In genomic region chr10:8955499-8956211, GRCm38 (mm10) we compare ENCODE assay signal across 9 mouse cellular contexts.
DNase-seq lines count a peak whose midpoint lies in the region; ATAC-seq and TF ChIP-seq lines count a peak whose summit lies in the region.
"Had no signal": no experiment of that assay in that cellular context is flagged by ENCODE, and none has a peak within 500 bp of the region (broad histone marks: within the 10 kb centered on the region; RNA-seq: fewer than 3 reads in every experiment).

No protein-coding gene starts in this region.

- no peak for TF ChIP-seq POLR2A in kidney, adult 2 months (IDR thresholded peaks at IDR 0.05; ENCODE audit: low read depth, low read length)

- H3K27me3 ChIP-seq in kidney, postnatal 0 days (ENCODE audit: insufficient read depth, low read length) = no peaks in the 10 kb centered on the region
- H3K27me3 ChIP-seq in kidney, adult 2 months (replicated peaks; ENCODE audit: control insufficient read depth, insufficient read depth, low read length) = no peaks in the 10 kb centered on the region
- no peaks in the 10 kb centered on the region for H3K27me3 ChIP-seq in limb, embryonic 12.5 days

- H3K4me2 ChIP-seq in kidney, postnatal 0 days (ENCODE audit: low read length) = no peak overlapping the region
- no peak overlapping the region for H3K4me2 ChIP-seq in limb, embryonic 12.5 days

- H3K36me3 ChIP-seq in kidney, postnatal 0 days (ENCODE audit: insufficient read depth, low read length) = no peaks in the 10 kb centered on the region
- H3K36me3 ChIP-seq in kidney, adult 2 months (ENCODE audit: control insufficient read depth, insufficient read depth, low read length) = no peaks in the 10 kb centered on the region
- H3K36me3 ChIP-seq in limb, embryonic 12.5 days = no peaks in the 10 kb centered on the region

- no peak for TF ChIP-seq CTCF in kidney, postnatal 0 days (IDR thresholded peaks at IDR 0.05; ENCODE audit: low read depth)
- TF ChIP-seq CTCF in kidney, adult 2 months (conservative IDR thresholded peaks at IDR 0.05; ENCODE audit: insufficient read depth, insufficient read length, low read depth, low read length) = no peak

- 0 out of 2 replicates have a peak, but pooled peaks cover 5% of the 10 kb centered on the region for H3K4me1 ChIP-seq in kidney, postnatal 0 days (replicated peaks; ENCODE audit: insufficient read depth, low read length)
- H3K4me1 ChIP-seq in kidney, adult 2 months (ENCODE audit: control insufficient read depth, insufficient read depth, low read length) = 0 out of 2 replicates have a peak, but pooled peaks cover 2% of the 10 kb centered on the region
- H3K4me1 ChIP-seq in limb, embryonic 12.5 days (replicated peaks) = peaks cover 37% of the 10 kb centered on the region

- WGBS in kidney, postnatal 0 days = 15% methylated on average over 6 of the region's 6 CpGs
- 37% methylated on average over 6 of the region's 6 CpGs for WGBS in kidney, adult 2 months
- WGBS in limb, embryonic 12.5 days = 33% methylated on average over 6 of the region's 6 CpGs

- peak; percentile 85 for ATAC-seq in kidney, postnatal 0 days (replicated peaks; ENCODE audit: low FRiP score, low read depth)
- peak; percentile 44; the same call in 1 of the 2 replicates for ATAC-seq in limb, embryonic 12.5 days (ENCODE audit: insufficient number of reproducible peaks, insufficient read depth, low FRiP score, low TSS enrichment, low read depth)

- no peaks in the 10 kb centered on the region for H3K9me3 ChIP-seq in kidney, postnatal 0 days (replicated peaks; ENCODE audit: low read length)
- no peaks in the 10 kb centered on the region for H3K9me3 ChIP-seq in limb, embryonic 12.5 days

- peak; percentile 81 for DNase-seq in kidney, postnatal 0 days (ENCODE audit: low spot score)
- no peak for DNase-seq in kidney, adult 2 months
- peak; percentile 41 for DNase-seq in Muller cell, postnatal 12 days (ENCODE audit: inconsistent ontology term)
- peak; percentile 46 to 63 for DNase-seq in cerebellum, postnatal 25 days
- no peak for DNase-seq in frontal cortex, postnatal 10 days (ENCODE audit: low spot score in 2 of 2)
- no peak for DNase-seq in thymus, postnatal 36 days
- no peak for DNase-seq in layer of hippocampus, adult 18-20 months (ENCODE audit: low spot score in 2 of 2)
- DNase-seq: gastrocnemius, postnatal 25 days had no signal

- H3K9ac ChIP-seq in kidney, postnatal 0 days (ENCODE audit: low read depth, low read length) = no peak overlapping the region
- H3K9ac ChIP-seq in limb, embryonic 12.5 days (replicated peaks) = no peak overlapping the region

- H3K4me3 ChIP-seq in kidney, postnatal 0 days (replicated peaks; ENCODE audit: low read depth, low read length) = no peak overlapping the region
- no peak overlapping the region for H3K4me3 ChIP-seq in kidney, adult 2 months (ENCODE audit: insufficient read depth, low read depth, low read length)
- H3K4me3 ChIP-seq in limb, embryonic 12.5 days (replicated peaks) = no peak overlapping the region

- H3K27ac ChIP-seq in kidney, postnatal 0 days = no peak overlapping the region
- no peak overlapping the region for H3K27ac ChIP-seq in kidney, adult 2 months (ENCODE audit: insufficient read depth, low read depth, low read length)
- H3K27ac ChIP-seq in limb, embryonic 12.5 days = no peak overlapping the region

Comparison
In these comparisons a context has a peak if more than half of its experiments do, and no peak if none do; other contexts are left out.
1. DNase-seq: peak in kidney, postnatal 0 days (single experiment), Muller cell, postnatal 12 days (single experiment) and cerebellum, postnatal 25 days (2 of 2); none in kidney, adult 2 months (single experiment), frontal cortex, postnatal 10 days (0 of 2), thymus, postnatal 36 days (0 of 2) and layer of hippocampus, adult 18-20 months (0 of 2).